Mouse (Mus musculus) thymus, postnatal 10 days (tissue): ENCODE results near the gene Gm17657.
A peak's percentile ranks its signal among the peaks of the same experiment; 100 is the strongest.
"Not testable (repeated sequence)": the region's sequence is repeated elsewhere in the genome, so short reads cannot be mapped to it uniquely, and the experiment has no call there.

ENCODE experiments used
- DNase-seq, 2 experiments: peaks; one replicate each; pipeline ENCODE4 v3.0.0; 2021; ENCODE audit warnings: low spot score in 2 of 2

Gm17657 gene

GRCm38 (mm10) chr17:29548494-29548893 lies 944 bp downstream of the Gm17657 start:
- DNase-seq: no peak

GRCm38 (mm10) chr17:29545241-29545640 lies 4.2 kb downstream of the Gm17657 start:
- DNase-seq: no peak

GRCm38 (mm10) chr17:29544064-29544463 lies 5.4 kb downstream of the Gm17657 start:
- no peak for DNase-seq

DNA sequence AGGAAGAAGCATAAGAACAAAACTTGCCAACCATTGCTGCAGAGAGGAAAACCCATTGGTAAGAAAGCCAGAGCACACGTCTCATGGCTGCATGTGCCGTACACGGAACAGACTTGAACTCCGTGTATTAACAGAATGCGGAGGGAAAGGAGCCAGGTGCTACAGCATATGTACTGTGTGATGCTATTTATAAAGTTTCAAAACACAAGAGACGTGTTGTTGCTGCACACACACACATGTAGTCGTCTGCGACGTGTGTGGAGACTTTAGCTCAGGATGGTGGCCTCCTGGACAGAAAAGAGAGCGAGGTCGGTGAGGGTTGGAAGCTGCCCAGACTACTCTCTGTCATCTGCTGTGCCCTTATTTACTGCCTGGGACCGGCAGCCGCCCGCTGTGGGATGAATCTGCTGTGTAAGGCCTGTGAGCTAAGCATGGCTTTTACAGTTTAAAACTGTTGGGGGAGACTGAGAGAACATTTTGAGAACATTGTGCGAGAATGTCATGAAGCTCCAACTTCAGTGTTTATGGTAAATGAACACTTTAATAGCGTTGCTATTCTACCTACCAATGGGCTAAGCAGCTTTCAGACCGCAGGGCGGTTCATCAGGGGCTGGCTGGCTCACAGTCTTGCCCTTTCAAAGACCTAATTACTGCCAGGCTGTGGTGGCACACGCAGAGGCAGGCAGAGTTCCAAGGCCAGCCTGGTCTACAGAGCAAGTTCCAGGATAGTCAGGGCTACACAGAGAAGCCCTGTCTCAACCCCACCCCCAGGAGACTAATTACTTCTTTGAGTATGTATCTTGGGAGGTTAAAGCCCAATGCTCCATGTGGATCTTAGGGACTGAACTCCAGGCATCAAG lies 6.4 kb downstream of the Gm17657 start:
- DNase-seq: no peak

- no peak for DNase-seq
Measured at GRCm38 (mm10) chr17:29541419-29541818, 8.0 kb downstream of the Gm17657 start.

- DNase-seq: no peak
Measured at GRCm38 (mm10) chr17:29540426-29540825, 9.0 kb downstream of the Gm17657 start.

GRCm38 (mm10) chr17:29533866-29534265 lies 15.6 kb downstream of the Gm17657 start:
- DNase-seq: peak; percentile 23 to 33

DNA sequence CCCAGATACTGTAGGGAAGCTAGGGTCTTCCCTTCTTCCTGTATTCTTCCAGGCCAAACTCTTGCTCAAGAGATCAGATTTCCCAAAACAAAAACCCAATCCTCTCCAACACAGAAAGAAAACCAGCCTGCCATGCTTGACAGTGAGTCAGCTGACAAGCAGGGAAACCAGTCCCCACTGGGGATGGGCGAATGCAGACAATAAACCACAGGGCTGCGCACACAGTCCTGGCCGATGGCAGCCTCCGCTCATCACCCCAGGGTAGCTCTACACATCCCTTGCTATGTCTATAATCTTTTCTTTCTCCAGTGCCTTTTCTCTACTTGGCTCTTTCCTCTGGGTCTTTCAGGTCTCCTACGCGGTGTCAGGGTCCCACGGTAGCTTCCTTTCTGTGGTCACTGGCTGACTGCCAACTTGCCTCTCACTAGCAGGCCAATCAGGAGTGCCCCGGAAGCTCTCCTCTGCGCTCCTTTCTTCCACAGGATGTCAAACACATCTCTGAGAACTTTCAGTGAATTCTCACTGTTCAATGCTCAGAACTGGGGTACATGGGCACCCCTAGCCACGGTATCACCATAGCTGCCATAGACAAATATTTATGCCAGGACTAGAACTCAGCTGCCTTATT lies 17.6 kb downstream of the Gm17657 start:
- DNase-seq: peak; percentile 69 to 75

DNA sequence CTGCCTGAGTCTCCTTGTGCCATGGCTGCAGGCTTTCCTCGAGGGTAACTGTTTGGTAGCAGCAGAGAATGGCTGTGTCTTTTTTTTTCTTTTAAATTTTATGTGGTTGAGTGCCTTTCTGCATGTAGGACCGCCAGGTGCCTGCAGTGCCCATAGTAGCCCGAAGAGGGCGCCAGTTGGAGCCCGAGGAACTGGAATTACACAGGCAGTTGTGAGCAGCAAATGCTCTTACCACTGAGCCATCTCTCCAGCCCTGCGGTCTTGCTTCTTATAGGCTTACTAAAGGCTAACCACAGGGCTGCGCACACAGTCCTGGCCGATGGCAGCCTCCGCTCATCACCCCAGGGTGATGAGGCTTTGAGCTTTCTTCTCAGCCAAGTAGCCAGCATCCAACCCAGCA lies 18.2 kb downstream of the Gm17657 start:
- peak in 1 of 2 experiments; percentile 37 for DNase-seq

DNA sequence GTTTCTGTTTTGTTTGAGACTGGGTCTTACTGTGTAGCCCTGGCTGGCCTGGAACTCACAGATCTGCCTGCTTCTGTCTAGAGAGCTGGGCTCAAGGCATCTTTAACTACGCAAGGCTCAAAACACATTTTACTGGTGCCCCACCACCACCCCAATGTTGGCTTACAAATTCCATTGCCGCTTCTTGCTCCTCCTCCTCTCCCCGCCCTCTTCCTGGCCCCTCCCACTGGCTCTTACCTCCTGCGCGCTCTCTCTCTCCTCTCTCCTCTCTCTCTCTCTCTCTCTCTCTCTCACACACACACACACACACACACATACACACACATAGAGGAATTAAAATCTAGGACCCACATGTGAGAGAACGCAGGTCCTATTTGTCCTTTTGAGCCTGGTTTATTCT lies 18.9 kb downstream of the Gm17657 start:
- DNase-seq: no peak

DNA sequence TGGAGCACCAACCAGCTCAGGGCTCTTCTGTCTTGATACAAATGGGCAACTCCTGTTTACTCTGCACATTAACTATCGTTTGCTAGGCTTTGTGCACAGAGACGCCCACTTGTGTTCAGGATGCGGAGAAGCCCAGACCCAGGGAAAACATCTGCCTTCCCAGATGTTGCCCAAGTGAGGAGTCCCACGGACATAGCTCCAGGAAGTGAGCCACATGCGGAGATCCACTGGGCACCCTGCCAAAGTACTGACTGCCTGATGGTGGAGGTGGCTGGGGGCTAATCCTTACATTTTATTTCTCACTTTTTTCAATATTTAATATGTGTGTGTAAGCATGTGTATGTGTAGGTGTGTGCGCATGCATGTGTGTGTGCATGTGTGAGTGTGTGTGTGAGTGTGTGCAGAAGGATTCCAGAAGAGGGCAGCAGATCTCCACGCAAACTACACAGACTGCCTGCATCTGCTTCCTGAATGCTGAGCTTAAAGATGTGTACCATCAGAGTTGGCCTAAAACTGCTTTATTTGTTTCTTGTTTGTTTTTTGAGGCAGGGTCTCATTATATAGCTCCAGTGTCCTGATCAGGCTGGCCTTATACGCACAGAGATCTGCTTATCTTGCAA lies 20.8 kb downstream of the Gm17657 start:
- DNase-seq: no peak

DNA sequence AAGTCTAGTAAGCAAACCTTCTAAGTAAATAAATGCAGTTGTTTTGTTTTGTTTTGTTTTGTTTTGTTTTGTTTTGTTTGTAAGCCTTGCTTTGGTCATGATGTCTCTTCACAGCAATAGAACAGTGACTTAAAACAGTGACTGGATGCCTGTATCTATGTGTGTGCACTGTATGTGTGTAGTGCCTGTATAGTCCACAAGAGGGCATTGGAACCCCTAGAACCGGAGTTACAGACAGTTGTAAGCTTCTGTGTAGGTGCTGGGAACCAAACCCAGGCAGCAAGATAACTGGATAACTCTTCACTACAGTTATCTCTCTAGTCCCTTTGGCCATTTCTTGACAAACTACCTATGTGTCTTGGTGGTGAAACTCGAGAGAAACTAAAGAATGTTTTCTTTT lies 23.8 kb downstream of the Gm17657 start:
- DNase-seq: no peak

DNA sequence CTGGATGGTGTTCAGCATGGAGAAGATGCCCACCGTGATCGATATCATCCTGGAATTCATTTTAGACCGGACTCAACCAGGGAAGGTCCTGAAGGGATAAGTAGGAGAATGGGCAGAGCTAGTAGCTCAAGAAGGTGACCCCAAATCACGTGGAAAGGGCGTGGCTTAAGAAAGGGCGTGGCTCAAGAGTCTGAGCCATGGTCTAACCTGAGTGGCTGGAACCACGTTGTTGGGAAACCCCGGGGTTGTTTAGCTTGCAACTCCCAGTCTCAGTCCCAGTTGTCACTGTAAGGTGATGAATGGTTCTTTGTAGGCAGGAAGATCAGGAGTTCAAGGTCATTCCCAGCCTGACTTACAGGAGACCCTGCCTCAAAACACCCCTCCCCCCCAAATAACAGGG lies 29.7 kb downstream of the Gm17657 start:
- DNase-seq: no peak

GRCm38 (mm10) chr17:29518665-29519064 lies 30.8 kb downstream of the Gm17657 start:
- DNase-seq: not testable (repeated sequence)

GRCm38 (mm10) chr17:29514435-29514834 lies 35.0 kb downstream of the Gm17657 start:
- DNase-seq: peak; percentile 29 to 75

- peak; percentile 52 to 70 for DNase-seq
Measured at GRCm38 (mm10) chr17:29513044-29513730, 36.3 kb downstream of the Gm17657 start.

- no peak for DNase-seq
Measured at GRCm38 (mm10) chr17:29510691-29511090, 38.7 kb downstream of the Gm17657 start.

DNA sequence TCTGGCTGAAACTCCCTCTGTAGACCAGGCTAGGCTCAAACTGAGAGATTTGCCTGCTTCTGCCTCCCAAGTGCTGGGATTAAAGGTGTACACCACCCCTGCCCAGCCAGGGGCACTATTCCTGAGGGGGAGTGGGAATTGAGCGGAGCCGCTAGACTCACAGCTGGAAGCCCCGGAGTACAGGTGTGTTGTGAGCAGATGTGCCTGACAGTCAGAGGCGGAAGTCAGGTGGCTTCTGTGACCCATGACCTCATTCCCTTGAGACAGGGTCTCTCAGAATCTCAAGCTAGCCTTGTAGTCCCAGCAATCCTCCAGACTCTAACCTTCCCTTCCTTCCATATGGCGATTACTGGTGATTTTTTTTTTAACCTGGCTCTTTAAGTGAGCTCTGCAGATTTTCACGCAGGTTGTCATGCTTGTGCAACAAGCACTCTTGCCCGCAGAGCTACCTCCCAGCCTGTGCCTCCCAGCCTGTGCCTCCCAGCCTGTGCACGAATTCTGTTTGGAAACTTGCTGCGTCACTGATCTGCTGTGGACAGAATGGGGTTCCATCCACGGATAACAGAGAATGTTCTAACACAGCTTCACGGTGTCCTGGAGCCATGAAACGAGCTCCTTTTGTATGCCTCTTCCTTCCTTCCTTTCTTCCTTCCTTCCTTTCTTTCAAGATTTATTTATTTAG lies 40.4 kb downstream of the Gm17657 start:
- no peak for DNase-seq

- no peak for DNase-seq
Measured at GRCm38 (mm10) chr17:29503700-29504099, 45.7 kb downstream of the Gm17657 start.

DNA sequence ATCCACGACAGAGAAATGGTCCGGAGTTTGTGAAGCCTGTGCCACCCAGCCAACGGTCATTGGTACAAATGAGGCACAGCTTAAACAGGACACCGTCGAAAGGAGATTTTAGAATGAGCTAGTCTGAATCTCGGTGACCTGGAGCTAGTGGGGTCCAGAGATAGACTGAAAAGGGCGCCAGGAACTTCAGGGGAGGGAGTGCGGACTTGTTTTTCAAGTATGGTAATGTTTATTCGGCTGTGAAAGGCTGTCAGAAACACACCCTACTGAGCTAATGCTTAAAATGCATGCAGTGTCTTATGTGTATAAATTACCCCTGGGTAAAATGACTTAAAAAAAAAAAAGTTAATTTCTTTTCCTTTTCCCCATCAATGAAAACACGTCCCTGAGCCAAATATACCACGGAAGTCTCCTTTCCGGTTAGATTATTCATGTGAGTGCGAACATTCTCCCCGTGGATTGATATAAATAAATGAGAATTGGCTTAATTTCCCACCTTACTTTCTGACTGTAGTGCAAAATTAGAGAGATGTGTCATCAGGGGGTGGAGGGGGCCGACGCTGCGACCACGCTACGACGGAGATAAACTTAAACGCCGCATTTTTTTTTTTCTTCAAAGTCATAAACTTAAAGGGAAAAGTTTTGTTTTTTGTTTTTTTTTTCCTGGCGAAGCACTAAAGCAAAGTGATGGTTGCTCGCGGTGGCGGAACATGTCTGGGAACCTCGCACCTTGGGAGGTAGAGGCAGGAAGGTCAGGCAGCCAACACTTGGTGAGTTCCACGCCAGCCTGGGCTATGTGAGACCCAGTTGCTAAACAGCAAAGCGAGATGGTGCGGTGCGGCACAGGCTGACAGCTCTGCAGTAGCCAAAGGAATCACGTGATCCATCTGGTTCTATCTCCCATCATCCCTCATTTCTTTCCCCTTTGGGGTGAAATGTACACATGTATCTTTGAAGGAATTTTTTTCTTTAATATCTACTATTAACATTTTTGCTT lies 46.5 kb downstream of the Gm17657 start:
- DNase-seq: no peak
